Mouse (Mus musculus): ENCODE data around the gene Patz1.

Gene Patz1

DNA sequence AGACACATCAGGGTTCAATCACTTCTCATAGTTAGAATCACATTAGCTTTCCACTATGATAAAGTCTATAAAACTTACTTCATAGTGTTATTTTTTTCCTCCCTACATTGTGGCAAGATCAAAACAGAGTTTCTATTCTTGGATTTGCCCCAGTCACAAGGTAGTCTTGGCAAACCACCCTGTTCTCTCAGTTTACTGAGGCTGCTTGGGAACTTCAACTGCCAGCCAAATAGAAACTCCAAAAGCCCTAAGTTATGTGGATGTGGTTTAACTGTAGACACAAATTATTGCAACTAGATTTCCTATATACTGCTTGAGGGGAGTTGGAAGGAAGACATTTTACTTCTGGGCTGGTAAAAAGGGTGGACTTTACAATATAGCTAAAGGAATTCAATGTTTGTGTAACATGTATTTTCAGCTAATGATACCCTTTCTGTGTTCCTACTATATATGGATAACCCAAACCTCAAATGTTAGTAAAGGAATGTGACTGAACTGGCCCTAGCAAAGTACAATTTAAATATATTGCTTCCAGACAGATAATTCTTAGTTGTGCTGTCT is 41.3 kb downstream of the Patz1 start, which contains the start of gene Pik3ip1:
Pik3ip1 (plus strand) TSS at position 511 of the 561 bp plus-strand sequence.
- no peak for DNase-seq (ENCODE audit: low spot score in 2 of 2)

DNA sequence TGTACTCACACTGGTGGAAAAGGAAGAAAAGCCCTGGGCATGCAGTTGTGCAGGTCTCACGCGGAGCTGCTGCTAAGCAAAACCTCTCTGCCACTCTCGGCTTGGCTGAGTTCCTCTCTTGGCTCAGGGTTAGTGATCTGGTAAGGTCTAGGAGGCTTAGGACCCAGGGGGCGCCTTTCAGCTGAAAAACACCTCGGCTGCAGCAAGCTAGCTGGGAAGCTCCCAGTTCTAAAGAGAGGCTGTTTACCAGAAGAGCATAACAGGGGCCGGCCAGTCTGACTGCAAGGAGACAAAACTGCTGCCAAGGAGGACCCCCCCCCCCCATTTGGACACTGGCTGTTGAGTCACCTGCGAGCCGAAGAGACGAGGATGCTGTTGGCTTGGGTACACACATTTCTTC is 41.9 kb downstream of the Patz1 start:
- DNase-seq (ENCODE audit: low spot score in 2 of 2): peak; percentile 81 to 87

DNA sequence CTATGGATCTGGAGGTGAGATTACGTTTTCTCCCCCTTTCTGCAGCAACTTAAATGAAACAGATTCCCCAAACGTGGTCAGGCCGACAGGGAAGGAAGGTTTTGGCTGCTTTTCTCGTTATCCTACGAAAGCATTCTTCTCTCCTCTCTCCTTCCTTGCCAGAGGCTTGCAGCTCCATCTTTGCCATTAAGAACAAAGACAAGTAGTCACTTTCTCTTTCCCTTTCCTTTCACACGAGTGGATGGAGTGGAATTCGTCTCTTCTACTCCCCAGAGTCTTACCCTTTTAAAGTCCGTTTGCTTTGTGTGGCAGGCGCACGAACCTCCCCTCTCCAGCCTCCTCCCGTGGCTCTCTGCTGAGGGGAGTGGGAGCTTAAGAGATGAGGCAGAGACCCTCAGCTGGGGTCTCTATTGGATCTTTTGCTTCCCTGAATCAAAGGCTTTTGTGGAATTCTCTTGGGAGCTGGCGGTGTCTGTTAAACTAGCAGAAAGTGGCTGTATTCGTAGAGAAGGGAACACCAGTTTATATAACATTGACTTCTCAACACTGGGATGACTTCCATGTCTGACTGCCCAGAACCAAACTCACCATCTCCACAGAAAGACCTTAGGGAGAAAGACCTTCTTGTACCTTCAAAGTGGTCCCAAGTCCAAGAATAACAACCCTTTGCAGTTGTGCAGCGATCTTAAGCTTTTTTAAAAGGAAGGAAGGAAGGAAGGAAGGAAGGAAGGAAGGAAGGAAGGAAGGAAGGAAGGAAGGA is 42.5 kb downstream of the Patz1 start:
- DNase-seq (ENCODE audit: low spot score in 2 of 2): peak in 1 of 2 experiments; percentile 42

DNA sequence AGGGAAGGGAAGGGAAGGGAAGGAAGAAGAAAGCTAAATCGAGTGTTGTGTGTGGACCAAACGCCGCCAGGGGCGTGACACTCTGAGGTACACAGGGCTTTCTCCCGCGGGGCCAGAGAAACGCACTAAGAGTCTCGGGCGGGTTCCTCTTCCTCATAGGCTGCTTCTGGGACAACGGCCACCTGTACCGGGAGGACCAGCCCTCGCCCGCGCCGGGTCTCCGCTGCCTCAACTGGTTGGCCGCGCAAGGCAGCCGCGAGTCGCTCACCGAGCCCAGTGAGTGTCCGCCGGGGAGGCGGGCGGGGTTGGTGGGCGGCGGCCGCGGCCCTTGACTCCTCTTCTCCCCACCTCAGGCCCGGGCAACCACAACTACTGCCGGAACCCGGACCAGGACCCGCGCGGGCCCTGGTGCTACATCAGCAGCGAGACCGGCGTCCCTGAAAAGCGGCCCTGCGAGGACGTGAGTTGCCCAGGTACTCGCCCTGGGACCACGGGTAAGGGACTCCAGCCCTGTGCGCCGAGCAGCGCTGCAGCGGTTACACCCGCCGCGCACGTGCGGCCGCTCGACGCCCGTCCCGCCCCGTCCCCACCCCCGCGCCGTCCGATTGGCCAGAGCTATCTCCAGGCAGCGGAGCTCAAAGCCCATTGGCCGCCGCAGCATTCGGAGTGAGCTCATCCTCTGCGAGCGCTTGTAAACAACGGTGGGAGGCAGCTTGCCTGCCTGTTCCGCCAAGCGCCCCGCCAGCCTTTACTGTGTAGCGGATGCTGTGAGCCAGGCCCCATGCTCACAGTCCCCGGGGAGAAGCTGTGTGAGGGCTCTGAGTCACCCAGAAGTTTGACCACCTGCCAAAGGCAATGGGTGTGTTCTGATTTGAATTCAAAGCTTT is 43.3 kb downstream of the Patz1 start:
- DNase-seq (ENCODE audit: low spot score in 2 of 2): peak; percentile 91 to 93

DNA sequence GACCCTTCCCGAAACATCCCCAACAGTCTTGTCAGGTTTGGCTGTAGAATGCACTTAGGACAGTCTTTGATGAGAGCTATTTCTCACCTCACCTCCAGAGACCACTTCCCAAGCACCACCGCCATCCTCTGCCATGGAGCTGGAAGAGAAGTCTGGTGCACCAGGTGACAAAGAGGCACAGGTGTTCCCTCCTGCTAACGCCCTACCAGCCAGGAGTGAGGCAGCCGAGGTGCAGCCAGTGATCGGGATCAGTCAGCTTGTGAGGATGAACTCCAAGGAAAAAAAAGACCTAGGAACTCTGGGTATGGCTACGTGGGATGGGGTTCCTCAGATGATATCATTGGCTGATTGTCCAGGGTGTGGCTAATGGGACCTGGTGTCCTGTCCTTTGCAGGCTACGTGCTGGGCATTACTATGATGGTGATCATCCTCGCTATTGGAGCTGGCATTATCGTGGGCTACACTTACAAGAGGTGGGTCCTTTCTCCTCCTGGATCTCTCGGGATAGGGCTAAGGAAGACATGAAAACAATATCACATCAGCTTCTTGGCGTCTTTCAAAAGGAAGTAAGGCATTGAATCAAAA is 44.5 kb downstream of the Patz1 start:
- DNase-seq (ENCODE audit: low spot score in 2 of 2): no peak

DNA sequence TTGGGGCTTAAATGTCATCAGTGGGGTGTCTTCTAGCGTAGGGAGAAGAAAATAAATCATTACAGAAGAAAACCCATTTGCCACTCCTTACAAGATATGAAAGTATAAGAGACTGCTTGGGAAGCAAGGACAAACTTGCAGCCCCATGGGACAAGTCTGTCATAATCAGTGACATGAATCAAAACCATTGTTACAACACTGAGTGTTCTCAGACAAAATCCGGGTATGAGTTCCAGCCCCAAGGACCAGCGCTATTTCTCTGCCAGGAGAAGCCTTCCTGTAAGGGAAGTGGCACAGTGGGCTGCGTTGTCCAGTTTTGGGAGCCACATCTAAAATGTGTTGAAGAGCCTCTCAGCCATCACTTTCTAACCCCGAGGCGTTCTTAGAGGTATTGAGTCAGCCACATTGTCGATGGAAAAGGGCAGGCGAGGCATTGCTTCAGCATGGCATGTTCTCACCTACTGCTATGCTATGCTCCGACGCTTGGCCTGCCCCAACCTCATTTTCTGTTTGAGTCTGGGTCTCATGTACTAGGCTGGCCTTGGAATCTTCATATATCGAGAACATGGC is 45.6 kb downstream of the Patz1 start:
- no peak for DNase-seq (ENCODE audit: low spot score in 2 of 2)

DNA sequence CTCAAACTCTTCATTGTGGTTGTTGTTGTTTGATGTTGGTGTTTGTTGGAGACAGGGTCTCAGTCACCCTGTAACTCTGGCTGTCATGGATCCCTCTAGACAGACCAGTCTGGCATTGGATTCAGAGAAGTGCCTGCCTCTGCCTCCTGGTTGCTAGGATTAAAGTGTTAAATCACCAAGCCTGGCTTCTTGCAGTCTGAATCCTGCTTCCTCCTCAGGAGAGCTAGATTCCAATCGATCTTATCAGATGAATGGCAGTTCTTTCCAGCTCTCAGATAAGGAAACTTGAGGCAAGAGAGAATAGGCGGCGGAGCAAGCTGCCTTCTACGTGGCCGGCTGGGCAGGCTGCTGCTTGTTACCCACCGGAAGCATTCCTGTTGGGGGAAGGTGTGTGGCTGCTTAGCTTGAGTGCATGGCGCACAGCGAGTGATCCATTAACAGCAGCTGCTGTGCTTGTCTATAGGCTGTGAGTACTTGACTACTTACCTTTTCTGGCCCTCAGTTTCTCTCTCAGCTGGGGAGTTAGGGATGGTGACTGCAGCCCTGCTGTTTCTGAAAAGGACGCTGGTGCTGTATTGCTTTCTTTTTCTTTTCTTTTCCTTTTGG is 46.1 kb downstream of the Patz1 start:
- no peak for DNase-seq (ENCODE audit: low spot score in 2 of 2)

DNA sequence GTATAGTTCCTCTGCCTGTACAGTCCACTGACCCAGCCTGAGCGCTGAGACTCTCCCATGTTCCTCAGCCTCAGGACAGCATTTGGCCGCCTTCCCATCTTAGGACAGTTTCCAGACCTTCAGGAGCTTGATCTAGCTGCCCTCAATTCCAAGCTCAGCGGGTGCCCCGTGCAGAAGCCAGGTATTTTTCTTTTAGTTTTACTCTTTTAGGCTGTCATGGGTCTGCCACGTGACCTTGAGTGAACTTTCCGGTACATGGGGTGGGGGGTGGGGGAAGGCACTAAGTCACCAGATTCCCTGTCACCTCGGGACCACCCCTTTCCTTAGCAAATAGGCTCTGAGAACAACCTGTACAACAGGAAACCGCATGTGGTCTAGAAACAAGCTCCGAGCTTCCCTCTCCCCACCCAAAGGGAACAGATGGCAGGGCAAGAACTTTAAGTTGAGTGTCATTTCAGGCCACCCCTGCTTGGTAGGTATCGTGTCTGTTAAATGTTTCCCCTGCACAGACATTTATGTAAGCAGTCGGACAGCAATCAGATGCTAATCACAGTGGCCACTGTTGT is 47.1 kb downstream of the Patz1 start:
- DNase-seq (ENCODE audit: low spot score in 2 of 2): no peak

DNA sequence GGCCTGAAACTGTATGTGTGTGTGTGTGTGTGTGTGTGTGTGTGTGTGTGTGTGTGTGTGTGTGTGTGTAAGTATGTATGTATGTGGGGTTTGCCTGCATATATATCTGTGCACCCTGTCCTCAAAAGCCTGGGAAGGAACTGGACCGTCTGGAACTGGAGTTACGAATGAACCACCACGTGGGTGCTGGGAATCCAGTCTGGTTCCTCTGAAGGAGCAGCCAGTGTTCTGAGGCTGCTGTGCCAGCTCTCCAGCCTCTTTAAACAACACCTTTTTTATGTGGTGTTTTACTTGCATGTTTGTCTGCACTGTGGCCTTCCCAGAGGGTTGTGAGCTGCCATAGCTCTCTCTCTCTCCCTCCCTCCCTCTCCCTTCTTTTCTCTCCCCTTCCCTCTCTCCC is 47.9 kb downstream of the Patz1 start:
- DNase-seq (ENCODE audit: low spot score in 2 of 2): no peak

DNA sequence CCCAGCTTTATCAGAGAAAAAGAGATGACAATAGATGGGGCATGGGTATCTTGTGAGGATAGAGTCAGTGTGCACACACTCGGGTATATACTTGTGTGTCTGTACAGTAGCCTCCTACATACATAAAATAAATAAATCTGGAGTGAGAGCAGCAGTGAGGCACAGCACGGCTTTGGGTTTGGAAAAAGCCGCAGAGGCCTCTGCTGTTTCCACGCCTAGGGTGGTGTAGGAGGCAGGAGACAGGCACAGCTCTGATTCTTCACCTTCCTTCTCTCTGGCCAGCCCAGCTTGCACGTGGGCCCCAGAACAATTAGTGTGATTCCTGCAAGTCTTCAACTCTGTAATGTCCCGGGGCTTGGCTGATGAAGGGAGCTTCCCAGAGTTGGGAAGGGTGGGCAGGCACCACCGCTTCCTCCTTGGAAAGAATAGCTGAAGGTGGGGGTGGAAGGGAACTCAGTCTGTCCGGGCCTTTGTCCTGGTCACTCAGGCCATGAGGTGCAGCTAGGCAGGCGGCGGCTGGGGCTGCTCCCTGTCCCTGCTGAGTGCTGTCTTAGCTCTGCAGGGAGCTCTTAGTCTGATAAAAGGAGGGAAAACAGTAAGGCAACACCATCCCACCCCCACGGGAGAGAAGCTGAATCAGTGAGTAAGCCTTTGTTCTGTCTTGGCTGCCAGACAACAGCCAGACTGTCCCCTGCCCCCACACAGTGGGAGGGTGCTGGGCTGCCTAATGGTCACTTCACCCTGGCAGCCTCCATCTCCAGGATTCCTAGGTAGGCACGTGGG is 48.7 kb downstream of the Patz1 start:
- DNase-seq (ENCODE audit: low spot score in 2 of 2): peak; percentile 70 to 82

DNA sequence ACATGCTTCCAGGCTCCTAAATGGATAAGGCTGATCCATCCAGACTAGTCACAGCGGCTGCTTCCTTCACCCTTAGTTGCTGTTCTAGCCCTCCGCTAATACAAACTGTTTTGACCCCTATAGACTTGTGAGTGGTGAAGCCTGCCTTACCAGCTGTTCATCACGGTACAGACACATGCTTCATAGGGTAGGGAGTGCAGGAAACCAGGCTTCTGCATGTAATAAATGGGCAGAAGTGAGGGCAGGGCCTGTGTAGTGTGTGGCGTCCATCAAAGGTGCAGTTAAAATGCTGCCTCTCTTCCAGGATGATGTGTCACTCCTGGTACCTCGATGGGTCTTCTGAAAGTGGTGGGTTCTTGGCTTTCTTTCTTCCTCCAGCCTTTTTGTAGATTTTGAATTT is 49.3 kb downstream of the Patz1 start:
- no peak for DNase-seq (ENCODE audit: low spot score in 2 of 2)

DNA sequence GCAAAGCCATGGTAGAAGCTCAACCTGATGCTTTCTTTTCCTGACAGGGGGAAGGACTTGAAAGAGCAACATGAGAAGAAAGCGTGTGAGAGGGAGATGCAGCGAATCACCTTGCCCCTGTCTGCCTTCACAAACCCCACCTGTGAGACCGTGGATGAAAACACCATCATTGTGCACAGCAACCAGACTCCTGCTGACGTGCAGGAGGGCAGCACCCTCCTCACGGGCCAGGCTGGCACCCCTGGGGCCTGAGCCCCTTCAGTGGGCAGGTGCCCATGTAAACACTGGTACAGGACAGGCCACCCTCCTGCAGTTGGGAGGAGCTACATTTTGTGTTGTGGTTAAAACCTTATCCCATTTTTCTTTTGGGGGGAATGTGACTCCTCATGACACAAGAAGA is 52.8 kb downstream of the Patz1 start:
- no peak for DNase-seq (ENCODE audit: low spot score in 2 of 2)

DNA sequence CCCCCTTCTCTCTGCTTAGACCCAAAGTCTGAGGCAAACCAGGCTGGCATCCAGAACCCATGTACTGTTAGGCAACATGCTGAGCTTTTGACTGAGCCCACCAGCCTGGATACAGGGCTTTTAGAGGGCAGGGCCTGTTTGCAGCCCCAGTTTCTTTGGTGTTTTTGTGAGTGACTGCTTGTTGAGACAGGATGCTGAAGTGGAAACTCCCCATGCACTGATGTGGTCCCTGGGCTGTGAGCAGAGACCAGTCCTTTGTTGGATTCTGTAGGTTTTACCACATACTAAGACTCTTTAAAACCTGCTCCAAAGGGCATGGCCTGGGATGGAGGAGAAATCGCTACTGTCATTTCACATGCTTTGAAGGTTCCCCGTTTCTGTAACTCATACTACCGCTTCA is 56.2 kb downstream of the Patz1 start:
- DNase-seq (ENCODE audit: low spot score in 2 of 2): no peak

DNA sequence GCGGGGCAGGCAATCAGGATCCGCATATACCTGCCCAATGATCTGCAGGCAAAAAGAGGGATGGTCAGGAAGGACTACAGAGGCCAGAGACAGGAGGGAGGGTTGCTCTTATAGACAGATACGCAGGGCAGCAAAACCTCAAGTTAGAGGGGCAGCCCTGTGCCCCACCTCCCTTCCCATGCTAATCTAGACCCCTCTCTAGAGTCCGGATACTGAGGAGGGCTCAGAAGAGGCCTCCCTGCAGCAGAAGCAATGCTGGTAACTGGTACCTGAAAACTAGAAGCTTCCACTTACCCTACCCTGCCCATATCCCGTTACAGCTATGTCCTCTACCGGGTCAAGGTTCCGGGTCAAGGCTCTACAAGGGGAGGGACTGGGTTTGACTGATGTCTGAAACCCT is 57.7 kb downstream of the Patz1 start:
- no peak for DNase-seq (ENCODE audit: low spot score in 2 of 2)

DNA sequence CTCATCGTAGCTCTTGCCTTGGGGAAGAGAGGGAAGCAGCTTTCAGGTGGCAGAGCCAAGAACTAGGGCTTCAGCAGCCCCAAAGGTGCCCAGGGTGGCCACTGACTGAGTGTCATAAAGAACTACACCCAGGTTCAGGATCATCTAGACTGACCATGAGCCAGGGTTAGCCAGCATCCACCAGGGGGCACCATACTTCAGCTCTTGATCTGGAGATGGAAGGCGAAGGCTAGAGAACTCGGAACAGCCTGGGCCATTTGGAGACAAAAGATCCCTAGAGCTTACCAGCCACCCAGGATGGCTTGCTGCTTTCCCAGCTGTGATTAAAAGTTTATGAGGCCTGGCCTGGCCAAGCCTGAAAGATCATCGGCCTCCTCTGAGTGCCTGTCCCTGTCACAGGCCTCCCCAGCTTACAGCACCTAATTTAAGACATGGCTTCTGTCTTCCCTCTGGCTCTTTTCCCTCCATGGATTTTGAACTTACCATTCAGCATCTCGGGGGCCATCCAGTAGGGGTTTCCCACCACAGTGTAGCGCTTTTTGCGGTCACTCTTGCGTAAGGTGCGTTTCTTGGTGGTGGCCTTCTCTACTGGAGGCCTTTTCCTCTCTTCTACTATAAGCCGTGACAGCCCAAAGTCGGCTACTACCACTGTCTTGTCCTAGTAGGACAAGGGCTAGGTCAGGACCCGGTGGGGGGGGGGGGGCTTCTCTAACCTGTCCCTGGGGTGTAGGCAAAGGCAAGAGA is 58.6 kb downstream of the Patz1 start:
- DNase-seq (ENCODE audit: low spot score in 2 of 2): peak; percentile 82 to 83

DNA sequence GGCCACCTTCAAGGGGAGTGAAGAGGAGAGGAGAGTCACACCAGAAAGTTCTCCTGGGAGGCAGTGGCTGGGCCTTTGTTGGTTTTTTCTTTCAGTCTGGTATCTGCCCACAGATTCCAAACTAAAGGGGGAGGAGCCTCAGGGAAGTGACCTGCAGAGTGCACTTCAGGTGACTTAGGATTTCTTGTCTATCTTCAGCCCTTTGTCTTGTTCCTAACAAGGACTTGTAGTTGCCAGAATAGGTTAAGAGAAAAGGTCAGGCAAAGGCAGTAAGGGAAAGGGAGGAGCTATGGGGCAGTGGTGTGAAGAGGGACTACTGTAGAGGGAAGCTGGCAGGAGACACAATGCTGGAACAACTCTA is 59.1 kb downstream of the Patz1 start:
- no peak for DNase-seq (ENCODE audit: low spot score in 2 of 2)

DNA sequence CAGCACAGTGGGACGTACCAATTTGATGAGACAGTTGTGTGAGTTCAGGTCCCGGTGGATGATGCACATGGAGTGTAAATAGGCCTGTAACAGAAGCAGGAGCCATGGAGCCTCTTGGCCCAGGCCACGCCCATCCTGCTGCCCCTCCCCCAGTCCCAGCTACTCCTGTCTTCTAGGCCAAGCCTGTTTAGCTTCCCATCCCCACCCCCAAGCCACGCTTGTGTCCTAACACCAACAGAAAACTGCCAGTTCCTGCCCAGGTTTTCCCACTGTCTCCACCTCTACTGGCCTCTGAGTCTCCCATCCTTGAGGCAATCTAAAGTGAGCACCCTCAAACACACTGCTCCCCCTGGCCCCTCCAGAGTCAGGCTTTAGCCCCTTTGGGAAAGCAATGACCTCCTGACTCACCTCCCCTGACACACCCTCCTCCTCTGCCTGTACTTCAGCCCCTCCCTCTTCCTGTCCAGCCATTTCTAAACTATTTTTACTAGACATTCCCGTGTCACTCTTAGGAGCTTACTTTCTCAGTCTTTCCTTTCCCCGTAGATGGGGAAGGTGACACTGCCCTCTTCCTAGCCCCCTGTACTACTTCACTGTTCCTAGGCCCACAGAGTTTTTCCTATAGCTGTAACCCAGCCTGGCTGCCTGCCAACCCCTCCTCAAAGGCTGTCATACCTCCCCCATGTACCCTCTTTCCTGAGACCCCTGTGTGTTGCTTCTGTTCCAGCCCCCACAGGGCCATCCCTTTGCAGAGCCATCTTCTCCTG is 60.1 kb downstream of the Patz1 start:
- DNase-seq (ENCODE audit: low spot score in 2 of 2): no peak

DNA sequence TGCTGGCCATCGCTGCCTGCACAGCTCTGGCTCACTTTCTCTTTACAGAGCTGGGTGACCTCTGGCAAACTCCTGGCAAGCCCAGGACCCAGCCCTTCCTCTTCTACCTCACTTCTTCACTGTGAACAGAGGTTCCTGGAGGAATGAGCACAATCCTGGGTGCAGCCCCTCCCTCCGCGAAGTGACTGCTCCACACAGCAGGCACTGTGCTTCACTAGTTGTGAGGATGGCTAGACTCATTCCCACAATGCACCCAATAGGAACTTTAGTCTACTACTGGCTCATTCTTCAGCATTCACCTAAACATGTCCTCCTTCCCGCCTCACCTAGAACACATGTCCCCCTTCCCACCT is 60.6 kb downstream of the Patz1 start:
- no peak for DNase-seq (ENCODE audit: low spot score in 2 of 2)

DNA sequence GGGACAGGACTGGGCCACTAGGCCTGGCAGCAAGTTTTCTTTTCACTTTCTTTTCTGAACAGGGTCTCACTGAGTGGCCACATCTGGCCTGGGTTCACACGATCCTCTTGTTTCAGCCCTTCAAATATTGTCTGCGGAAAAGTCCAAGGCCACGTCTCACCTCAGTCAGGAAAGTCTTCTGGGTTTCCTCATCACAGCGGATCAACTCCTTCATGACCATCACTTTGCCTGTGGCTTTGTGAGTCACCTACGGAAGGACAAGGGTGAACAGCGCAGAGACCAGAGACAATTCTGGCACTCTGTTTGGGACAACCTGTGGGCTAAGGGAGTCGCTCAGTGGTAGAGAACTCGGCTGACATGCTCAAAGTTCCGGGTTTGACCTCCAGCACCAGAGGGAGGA is 63.5 kb downstream of the Patz1 start:
- DNase-seq (ENCODE audit: low spot score in 2 of 2): no peak
